Mouse (Mus musculus) heart, adult 2 months (tissue): ENCODE data around the gene Trim69. TPM values are rescaled to one million over a fixed set of nuclear protein-coding genes. Genes with fewer than 3 reads are reported as not detected.

Source experiments
- DNase-seq, 2 experiments: peaks; one replicate each; pipeline ENCODE4 v3.0.0; 2021
- H3K27ac ChIP-seq: fragments of 200-600 bp; 2 replicates; pipeline ENCODE4 v1.8.1; 2022
- H3K27me3 ChIP-seq: fragments of 200-500 bp; 2 replicates; pipeline ENCODE4 v1.6.1; 2012; ENCODE audit warnings: mild to moderate bottlenecking, low read length, inconsistent platforms, mixed read lengths; ENCODE audit not compliant: control insufficient read depth, insufficient read depth
- H3K36me3 ChIP-seq: fragments of 200-500 bp; 2 replicates; pipeline ENCODE4 v1.6.1; 2012; ENCODE audit warnings: low read length, inconsistent platforms; ENCODE audit not compliant: control insufficient read depth, insufficient read depth
- H3K4me1 ChIP-seq: fragments of 200-500 bp; 2 replicates; pipeline ENCODE4 v1.6.1; 2011; ENCODE audit warnings: low read length; ENCODE audit not compliant: control insufficient read depth, insufficient read depth
- H3K4me3 ChIP-seq: fragments of 200-600 bp; 2 replicates; pipeline ENCODE4 v1.8.1; 2022
- H3K79me2 ChIP-seq: fragments of 200-500 bp; replicated peaks from 2 replicates; pipeline ENCODE4 v1.6.1; 2012; ENCODE audit warnings: mild to moderate bottlenecking, inconsistent platforms, low read length, moderate library complexity, mixed read lengths; ENCODE audit not compliant: control insufficient read depth, insufficient read depth
- H3K9ac ChIP-seq: fragments of 200-500 bp; 2 replicates; pipeline ENCODE4 v1.6.1; 2012; ENCODE audit warnings: low read depth, mild to moderate bottlenecking, control low read depth, inconsistent platforms, low read length, mixed read lengths
- CTCF ChIP-seq: fragments of 200-600 bp; IDR thresholded peaks from 2 replicates; pipeline ENCODE4 v1.8.1; 2022; ENCODE audit warnings: antibody characterized with exemption, mild to moderate bottlenecking, moderate library complexity
- EP300 ChIP-seq: fragments of 200-500 bp; IDR thresholded peaks from 2 replicates; pipeline ENCODE4 v1.6.1; 2011; ENCODE audit warnings: low read depth, low read length, control low read depth; ENCODE audit not compliant: insufficient read depth
- POLR2A ChIP-seq: fragments of 200-500 bp; IDR thresholded peaks from 2 replicates; pipeline ENCODE4 v1.6.1; 2011; ENCODE audit warnings: mild to moderate bottlenecking, low read depth, low read length, control low read depth; ENCODE audit not compliant: insufficient read depth
- WGBS: fragments of 180-500 bp; shearing (Covaris S2); methylation state at CpG from one replicate; pipeline ENCODE4 v1.1.7; 2018; 5-methylcytosine and 5-hydroxymethylcytosine counted together
- intact Hi-C: fragments of 180-260 bp; cut with DNase I; formaldehyde crosslinking; loops from one replicate; pipeline ENCODE4 v1.15.1; 2025
- polyA plus RNA-seq: library from polyadenylated mRNA; depleted of rRNA; stranded (reverse); fragments of >200 nt; gene quantifications from 2 replicates; pipeline ENCODE4 v1.2.3, GENCODE M21; 2012
- total RNA-seq, 2 experiments: library from RNA; stranded (reverse); gene quantifications; 2 replicates each; pipeline ENCODE4 v1.2.3; 2021

Gene Trim69
- total and polyA plus RNA-seq, 3 experiments: not detected

DNA sequence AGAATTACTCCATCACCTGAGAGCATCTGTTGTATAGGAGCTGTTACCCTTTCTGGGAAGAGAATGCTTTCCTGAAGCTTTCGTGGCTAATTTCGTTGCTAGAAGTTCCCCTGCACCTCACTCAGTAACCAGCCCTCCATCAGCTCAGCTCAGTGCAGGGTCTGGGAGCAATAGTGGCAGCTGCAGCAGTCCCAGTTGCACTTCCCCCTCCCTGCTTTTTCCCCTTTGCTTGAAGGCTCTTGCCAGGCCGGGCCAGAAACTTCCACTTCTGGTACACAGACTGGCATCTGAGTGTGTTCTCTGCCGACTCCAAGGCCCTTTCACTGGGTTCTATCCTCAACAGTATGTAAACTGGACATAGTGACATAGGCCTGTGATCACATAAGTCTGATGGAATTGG is 24.6 kb downstream of the Trim69 start:
- WGBS: 78% methylated on average over 4 of the region's 4 CpGs
- intact Hi-C loops: no loop called here
- H3K27ac ChIP-seq: no peak overlapping the region
- no peaks in the 10 kb centered on the region for H3K27me3 ChIP-seq
- H3K9ac ChIP-seq: no peak overlapping the region
- no peak overlapping the region for H3K4me3 ChIP-seq
- H3K79me2 ChIP-seq: no peaks in the 10 kb centered on the region
- no peak for TF ChIP-seq EP300
- no peak for TF ChIP-seq CTCF
- TF ChIP-seq POLR2A: no peak
- DNase-seq: no peak
- H3K36me3 ChIP-seq: no peaks in the 10 kb centered on the region
- no peaks in the 10 kb centered on the region for H3K4me1 ChIP-seq

DNA sequence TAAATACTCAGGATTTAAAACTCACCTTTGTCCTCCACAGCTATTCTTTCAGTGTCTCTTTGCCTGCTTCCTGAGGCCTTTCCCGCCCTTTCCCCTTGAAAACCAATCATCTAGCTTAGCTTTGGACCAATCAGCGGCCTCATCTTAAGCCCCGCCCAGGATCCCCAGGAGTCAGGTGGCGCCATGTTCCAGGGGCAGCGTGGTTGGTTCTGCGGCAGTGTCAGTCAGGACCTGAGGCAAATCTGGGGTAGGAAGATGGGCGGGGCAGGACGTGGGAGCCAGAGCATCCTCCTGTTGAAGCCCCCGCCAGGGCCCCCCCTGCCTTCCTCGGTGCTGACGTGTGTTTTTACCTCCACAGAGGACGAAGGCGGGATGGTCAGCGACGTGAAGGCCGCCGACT is 25.6 kb downstream of the Trim69 start, which contains the start of the genes Patl2 and Terb2:
Gene Patl2 (minus strand): TSS at position 84 of the 400 bp plus-strand sequence.
Gene Terb2 (plus strand): TSS at position 167 of the 400 bp plus-strand sequence.
- DNase-seq: no peak
- Histone ChIP-seq H3K79me2 (no peaks in the 10 kb centered on the region), H3K9ac (no peak within 1 kb of the TSS), H3K4me3 (no peak within 1 kb of the TSS), H3K36me3 (no peaks in the 10 kb centered on the region), H3K4me1 (no peaks in the 10 kb centered on the region), H3K27ac (no peak within 1 kb of the TSS), H3K27me3 (no peaks in the 10 kb centered on the region)
- TF ChIP-seq CTCF (no peak), EP300 (no peak), POLR2A (no peak)
- 74% methylated on average over 17 of the region's 17 CpGs for whole genome bisulfite sequencing
- intact Hi-C loops: no loop called here

DNA sequence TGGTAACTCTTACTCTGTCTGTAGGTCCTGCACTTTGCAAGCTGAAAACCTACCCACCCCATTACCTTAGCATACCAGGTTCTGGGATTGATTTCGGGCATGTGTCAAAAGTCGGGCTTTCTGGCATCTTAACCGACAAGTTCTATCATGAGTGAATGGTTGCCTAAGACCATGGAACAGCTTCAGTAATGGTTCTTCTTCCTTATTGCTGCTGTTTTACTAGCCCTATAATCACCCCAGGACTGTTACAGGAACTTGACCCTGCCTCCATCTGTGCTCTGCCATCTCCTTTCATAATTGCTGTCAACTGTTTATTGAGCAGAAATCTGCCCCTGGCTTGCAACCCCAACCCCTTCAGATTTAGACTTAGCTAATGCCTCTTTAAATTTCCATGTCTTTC is 26.3 kb downstream of the Trim69 start:
- DNase-seq: no peak
- no peaks in the 10 kb centered on the region for H3K79me2 ChIP-seq
- TF ChIP-seq CTCF: no peak
- no peak for TF ChIP-seq EP300
- no peak for TF ChIP-seq POLR2A
- H3K4me1 ChIP-seq: no peaks in the 10 kb centered on the region
- H3K27me3 ChIP-seq: no peaks in the 10 kb centered on the region
- intact Hi-C loops: no loop called here
- H3K4me3 ChIP-seq: no peak overlapping the region
- WGBS: 95% methylated on average over 3 of the region's 3 CpGs
- H3K36me3 ChIP-seq: no peaks in the 10 kb centered on the region
- H3K9ac ChIP-seq: no peak overlapping the region
- H3K27ac ChIP-seq: no peak overlapping the region

DNA sequence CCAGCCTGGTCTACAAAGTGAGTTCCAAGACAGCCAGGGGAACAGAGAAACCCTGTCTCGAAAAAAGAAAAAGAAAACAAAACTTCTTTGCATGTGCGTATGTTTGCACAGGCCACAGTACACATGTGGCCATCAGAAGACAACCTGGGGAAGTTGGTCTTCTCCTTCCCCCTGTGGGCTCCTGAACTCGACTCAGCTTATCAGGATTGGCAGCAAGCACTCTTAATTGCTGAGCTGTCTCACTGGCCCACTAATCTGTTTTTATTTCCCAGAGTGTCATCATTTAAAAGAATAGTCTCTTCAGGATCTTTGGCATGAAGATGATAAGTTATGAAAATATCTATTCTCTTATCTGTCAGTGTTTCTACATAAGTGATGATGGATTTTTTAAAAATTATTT is 31.3 kb downstream of the Trim69 start:
- Histone ChIP-seq H3K79me2 (no peaks in the 10 kb centered on the region), H3K4me1 (no peaks in the 10 kb centered on the region), H3K4me3 (no peak overlapping the region), H3K27me3 (no peaks in the 10 kb centered on the region), H3K27ac (no peak overlapping the region), H3K9ac (no peak overlapping the region), H3K36me3 (no peaks in the 10 kb centered on the region)
- no peak for TF ChIP-seq EP300
- no peak for TF ChIP-seq POLR2A
- no peak for TF ChIP-seq CTCF
- DNase-seq: no peak
- 58% methylated on average over 3 of the region's 3 CpGs for WGBS
- intact Hi-C loops: loop anchor here (10.0 kb wide), 1 partner anchor 273 kb away; no protein-coding TSS in a partner anchor

DNA sequence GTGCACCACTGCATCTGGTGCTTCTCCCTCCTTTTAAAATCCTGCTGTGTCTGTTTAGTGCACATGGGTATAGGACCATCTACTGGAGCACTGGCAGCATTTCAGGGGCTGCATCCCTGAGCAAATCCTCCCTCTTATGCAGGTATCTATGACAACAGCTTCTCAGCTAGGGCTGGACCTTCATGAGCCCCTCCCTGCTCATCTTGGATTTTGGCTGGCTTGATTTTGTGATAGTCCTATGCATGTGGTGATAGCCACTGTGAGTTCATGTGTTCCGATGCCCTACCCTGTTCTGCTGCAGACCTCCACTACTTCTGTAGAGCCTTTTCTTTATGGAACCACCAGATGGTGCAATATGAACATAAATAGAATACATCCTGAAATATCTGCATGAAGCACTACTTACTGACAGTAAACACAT is 34.0 kb downstream of the Trim69 start:
- Histone ChIP-seq H3K79me2 (no peaks in the 10 kb centered on the region), H3K27me3 (no peaks in the 10 kb centered on the region), H3K4me1 (no peaks in the 10 kb centered on the region), H3K36me3 (no peaks in the 10 kb centered on the region), H3K27ac (no peak overlapping the region), H3K4me3 (no peak overlapping the region), H3K9ac (no peak overlapping the region)
- WGBS: 45% methylated on average over 1 of the region's 1 CpGs
- intact Hi-C loops: loop anchor here (1.0 to 10.0 kb wide), 4 partner anchors 50 to 364 kb away; no protein-coding TSS in a partner anchor
- TF ChIP-seq POLR2A: no peak
- TF ChIP-seq CTCF: peak; percentile 78
- no peak for TF ChIP-seq EP300
- no peak for DNase-seq

DNA sequence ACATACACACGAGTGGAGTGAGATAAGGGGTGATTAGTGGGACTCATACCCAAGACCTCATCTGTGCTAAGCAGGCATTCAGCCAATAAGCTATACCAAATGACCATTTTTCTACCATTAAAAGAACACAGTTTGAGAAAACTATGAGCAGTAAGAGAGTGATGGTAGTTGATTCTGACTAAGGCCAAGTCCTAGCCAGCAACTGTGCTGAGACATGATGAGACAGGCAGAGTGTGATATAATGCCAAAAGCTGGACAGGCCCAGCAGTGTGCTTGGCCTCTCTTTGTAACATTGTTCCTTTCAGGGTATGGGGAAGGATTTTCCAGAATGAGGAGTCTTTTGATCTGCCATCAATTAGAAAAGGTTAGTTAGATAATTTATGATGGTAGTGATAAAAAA is 41.0 kb downstream of the Trim69 start:
- WGBS: 48% methylated on average over 1 of the region's 1 CpGs
- TF ChIP-seq CTCF: no peak
- no peak for TF ChIP-seq EP300
- no peak for TF ChIP-seq POLR2A
- DNase-seq: no peak

More for the DNA sequence above, 41.0 kb downstream of the Trim69 start:
- no peaks in the 10 kb centered on the region for H3K79me2 ChIP-seq
- no peak overlapping the region for H3K9ac ChIP-seq
- H3K4me3 ChIP-seq: no peak overlapping the region
- no peaks in the 10 kb centered on the region for H3K27me3 ChIP-seq
- no peaks in the 10 kb centered on the region for H3K36me3 ChIP-seq
- no peak overlapping the region for H3K27ac ChIP-seq
- H3K4me1 ChIP-seq: no peaks in the 10 kb centered on the region
- intact Hi-C loops: no loop called here
